Mouse (Mus musculus) testis, adult 2 months (tissue): Measurements from ENCODE around the gene Tlr4. TPM values are rescaled to one million over a fixed set of nuclear protein-coding genes. Genes with fewer than 3 reads are reported as not detected.

Source experiments
- H3K27ac ChIP-seq: fragments of 200-500 bp; 2 replicates; pipeline ENCODE4 v1.5.1; 2012; ENCODE audit warnings: low read depth, low read length; ENCODE audit not compliant: control insufficient read depth, insufficient read depth
- H3K27me3 ChIP-seq: fragments of 200-500 bp; 2 replicates; pipeline ENCODE4 v1.6.1; 2012; ENCODE audit warnings: mild to moderate bottlenecking, low read length, moderate library complexity; ENCODE audit not compliant: control insufficient read depth, insufficient read depth
- H3K36me3 ChIP-seq: fragments of 200-500 bp; 2 replicates; pipeline ENCODE4 v1.6.1; 2012; ENCODE audit warnings: mild to moderate bottlenecking, low read length; ENCODE audit not compliant: control insufficient read depth, insufficient read depth
- H3K4me1 ChIP-seq: fragments of 200-500 bp; 2 replicates; pipeline ENCODE4 v1.6.1; 2012; ENCODE audit warnings: low read length; ENCODE audit not compliant: control insufficient read depth, insufficient read depth
- H3K4me3 ChIP-seq: fragments of 200-500 bp; 2 replicates; pipeline ENCODE4 v1.5.1; 2012; ENCODE audit warnings: low read depth, mild to moderate bottlenecking, low read length, moderate library complexity, mixed read lengths; ENCODE audit not compliant: control insufficient read depth
- CTCF ChIP-seq: fragments of 200-500 bp; IDR thresholded peaks from 2 replicates; pipeline ENCODE4 v1.5.1; 2012; ENCODE audit warnings: low read depth, mild to moderate bottlenecking, inconsistent platforms, low read length, moderate library complexity; ENCODE audit not compliant: control insufficient read depth, insufficient read depth, insufficient replicate concordance
- POLR2A ChIP-seq: fragments of 200-500 bp; IDR thresholded peaks from 2 replicates; pipeline ENCODE4 v1.6.1; 2012; ENCODE audit warnings: low read depth, mild to moderate bottlenecking, inconsistent platforms, low read length, moderate library complexity; ENCODE audit not compliant: control insufficient read depth
- polyA plus RNA-seq: library from polyadenylated mRNA; depleted of rRNA; stranded (reverse); fragments of >200 nt; gene quantifications from 2 replicates; pipeline ENCODE4 v1.2.3, GENCODE M21; 2012

The Tlr4 gene
- polyA plus RNA-seq, 1 experiment: 0.11 TPM

GRCm38 (mm10) chr4:66821764-66822163 lies 5.6 kb upstream of the Tlr4 start:
- Histone ChIP-seq H3K4me1 (no peaks in the 10 kb centered on the region), H3K36me3 (no peaks in the 10 kb centered on the region), H3K27me3 (no peaks in the 10 kb centered on the region), H3K4me3 (no peak overlapping the region), H3K27ac (no peak overlapping the region)
- TF ChIP-seq CTCF: no peak
- no peak for TF ChIP-seq POLR2A

GRCm38 (mm10) chr4:66828163-66828668 lies 832 bp downstream of the Tlr4 start:
- Histone ChIP-seq H3K27ac (no peak overlapping the region; the same call in 1 of the 2 replicates), H3K4me1 (no peaks in the 10 kb centered on the region), H3K4me3 (no peak overlapping the region)

DNA sequence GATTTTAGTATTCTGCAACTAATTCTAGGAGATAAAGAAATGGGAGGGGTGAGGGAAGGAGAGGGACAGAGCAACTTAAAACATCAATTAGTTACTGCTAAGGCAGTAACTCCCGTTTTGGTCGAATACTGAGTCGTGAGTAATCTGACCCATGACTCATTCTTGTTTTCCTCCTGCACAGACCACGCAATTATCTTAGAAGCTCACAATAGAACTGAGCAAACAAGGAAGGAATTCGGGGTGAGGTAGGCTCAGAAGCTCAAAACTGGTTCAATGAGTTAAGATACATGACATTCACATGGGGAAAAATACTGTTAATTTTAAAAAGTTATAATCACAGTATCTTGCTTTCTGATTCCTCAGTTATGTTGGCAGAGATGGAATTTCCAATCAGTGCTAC lies 1.3 kb downstream of the Tlr4 start:
- no peak for TF ChIP-seq POLR2A

More at GRCm38 (mm10) chr4:66828163-66828668, 832 bp downstream of the Tlr4 start:
- TF ChIP-seq CTCF: no peak
- no peak for TF ChIP-seq POLR2A
- no peaks in the 10 kb centered on the region for H3K36me3 ChIP-seq
- H3K27me3 ChIP-seq: no peaks in the 10 kb centered on the region

GRCm38 (mm10) chr4:66838071-66838470 lies 10.7 kb downstream of the Tlr4 start:
- Histone ChIP-seq H3K36me3 (no peaks in the 10 kb centered on the region), H3K4me1 (no peaks in the 10 kb centered on the region), H3K4me3 (no peak overlapping the region), H3K27ac (no peak overlapping the region), H3K27me3 (no peaks in the 10 kb centered on the region)
- no peak for TF ChIP-seq POLR2A
- no peak for TF ChIP-seq CTCF

More for the DNA sequence above, 1.3 kb downstream of the Tlr4 start:
- no peak overlapping the region for H3K27ac ChIP-seq
- no peaks in the 10 kb centered on the region for H3K36me3 ChIP-seq
- H3K4me3 ChIP-seq: no peak overlapping the region
- H3K4me1 ChIP-seq: no peaks in the 10 kb centered on the region
- no peaks in the 10 kb centered on the region for H3K27me3 ChIP-seq

DNA sequence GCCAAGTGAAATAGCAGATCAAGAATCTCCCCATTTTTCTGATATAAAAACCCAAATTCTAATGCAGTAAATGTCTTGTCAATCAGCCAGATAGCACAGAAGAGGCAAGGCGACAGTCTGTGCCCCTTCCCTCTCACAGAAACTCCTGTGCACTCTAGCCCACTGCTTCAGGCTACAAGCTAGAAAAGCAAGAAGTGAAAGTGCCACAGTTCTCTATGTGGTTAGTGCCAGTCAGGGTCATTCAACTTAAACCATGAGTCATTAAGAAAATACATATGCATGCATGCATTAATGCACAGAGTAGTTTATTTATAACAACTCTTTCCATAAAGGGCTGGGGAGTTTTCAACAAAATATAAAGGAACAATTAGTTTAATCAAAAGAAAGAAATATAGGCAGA lies 15.9 kb downstream of the Tlr4 start:
- no peak overlapping the region for H3K4me3 ChIP-seq
- no peaks in the 10 kb centered on the region for H3K4me1 ChIP-seq
- no peaks in the 10 kb centered on the region for H3K27me3 ChIP-seq
- TF ChIP-seq CTCF (no peak), POLR2A (no peak)
- no peak overlapping the region for H3K27ac ChIP-seq
- H3K36me3 ChIP-seq: no peaks in the 10 kb centered on the region

GRCm38 (mm10) chr4:66852011-66852410 lies 24.6 kb downstream of the Tlr4 start:
- Histone ChIP-seq H3K4me3 (no peak overlapping the region), H3K27me3 (no peaks in the 10 kb centered on the region), H3K4me1 (no peaks in the 10 kb centered on the region), H3K27ac (no peak overlapping the region), H3K36me3 (no peaks in the 10 kb centered on the region)
- TF ChIP-seq CTCF: no peak
- no peak for TF ChIP-seq POLR2A

DNA sequence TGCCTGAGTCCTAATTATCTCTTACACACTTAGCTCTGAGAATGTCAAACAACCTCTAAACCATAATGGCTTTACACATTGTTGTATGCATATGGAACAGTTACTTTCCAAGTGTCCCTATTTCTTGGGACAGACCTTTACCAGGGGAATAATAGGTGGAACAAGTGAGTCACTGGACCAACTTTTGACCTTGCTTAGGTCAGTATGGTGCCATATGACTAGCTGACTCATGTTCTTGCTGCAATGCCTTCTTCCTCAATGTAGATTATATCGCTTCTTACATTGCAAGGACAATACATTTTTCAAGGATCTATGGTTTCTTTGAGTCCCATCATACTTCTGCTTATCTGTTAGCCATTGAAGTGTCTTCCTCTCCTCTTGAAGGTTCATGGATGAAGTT lies 29.6 kb downstream of the Tlr4 start:
- TF ChIP-seq CTCF (no peak), POLR2A (no peak)
- Histone ChIP-seq H3K4me3 (no peak overlapping the region), H3K4me1 (no peaks in the 10 kb centered on the region), H3K27ac (no peak overlapping the region), H3K27me3 (no peaks in the 10 kb centered on the region), H3K36me3 (no peaks in the 10 kb centered on the region)

GRCm38 (mm10) chr4:66869919-66870318 lies 42.5 kb downstream of the Tlr4 start:
- Histone ChIP-seq H3K27ac (no peak overlapping the region), H3K4me3 (no peak overlapping the region), H3K36me3 (no peaks in the 10 kb centered on the region), H3K27me3 (no peaks in the 10 kb centered on the region), H3K4me1 (no peaks in the 10 kb centered on the region)
- TF ChIP-seq POLR2A (no peak), CTCF (no peak)
